ENCODE assay signal across 8 mouse cellular contexts in the genomic region with DNA sequence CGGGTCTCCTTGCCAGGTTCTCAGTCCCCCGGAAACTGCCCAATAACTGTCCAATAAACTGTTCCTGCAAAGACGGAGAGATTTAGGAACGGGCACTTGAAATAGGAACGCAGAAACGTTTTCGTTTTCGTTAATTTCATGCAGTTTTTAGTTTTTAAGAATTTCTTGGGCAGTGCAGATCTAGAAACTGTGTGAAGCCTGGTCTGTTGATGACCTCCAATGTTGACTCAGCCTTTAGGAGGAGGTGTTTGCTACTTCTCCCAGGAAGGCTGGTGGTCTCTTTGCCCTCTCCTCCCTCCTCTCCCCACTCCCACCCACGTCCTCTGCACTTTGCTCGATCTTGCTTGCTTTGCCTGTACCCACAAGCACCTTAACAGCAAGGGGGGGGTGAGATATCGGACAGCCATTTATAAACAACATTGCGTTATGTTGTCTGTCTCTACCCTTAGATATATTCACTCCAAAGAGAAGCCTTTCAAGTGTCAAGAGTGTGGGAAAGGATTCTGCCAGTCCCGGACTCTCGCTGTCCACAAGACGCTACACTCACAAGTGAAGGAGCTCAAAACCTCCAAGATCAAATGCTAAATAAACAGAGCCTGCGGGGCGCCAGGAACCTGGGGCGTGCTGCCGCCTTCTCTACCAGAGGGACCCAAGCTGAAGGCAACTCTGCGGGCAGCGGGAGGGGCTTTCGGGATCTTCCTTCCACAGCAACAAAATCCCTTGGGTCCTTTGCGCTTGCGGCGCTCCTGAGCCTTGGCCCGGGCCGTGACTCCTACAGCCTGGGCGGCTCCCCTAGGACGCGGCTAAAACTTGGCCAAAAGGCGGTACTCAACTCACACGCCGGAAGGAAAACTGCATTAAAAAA. TPM values are rescaled to one million over a fixed set of nuclear protein-coding genes. Genes with fewer than 3 reads are reported as not detected.
DNase-seq lines count a peak whose midpoint lies in the region; ATAC-seq lines count a peak whose summit lies in the region.

No protein-coding gene starts in this region.

- no peak overlapping the region for H3K27ac ChIP-seq in kidney, embryonic 14.5 days (ENCODE audit: low read depth, low read length)
- H3K27ac ChIP-seq in heart, embryonic 16.5 days (ENCODE audit: low read length) = no peak overlapping the region
- H3K27ac ChIP-seq in midbrain, embryonic 14.5 days (replicated peaks; ENCODE audit: low read depth, low read length) = no peak overlapping the region

- no peak for DNase-seq in kidney, adult 8-10 months
- peak; percentile 60 for DNase-seq in embryo, embryonic 11 days
- peak; percentile 31 for DNase-seq in midbrain, embryonic 14.5 days
- no peak for DNase-seq in spleen, adult 12 weeks (ENCODE audit: low spot score)
- DNase-seq in left cerebral cortex, adult 11 months (ENCODE audit: low spot score) = no peak
- DNase-seq in ovary, adult 18-20 months (ENCODE audit: low spot score) = no peak

- H3K9me3 ChIP-seq in kidney, embryonic 14.5 days (ENCODE audit: control insufficient read depth, low read length) = no peaks in the 10 kb centered on the region
- no peaks in the 10 kb centered on the region for H3K9me3 ChIP-seq in heart, embryonic 16.5 days (replicated peaks; ENCODE audit: control insufficient read depth, low read length)
- no peaks in the 10 kb centered on the region for H3K9me3 ChIP-seq in midbrain, embryonic 14.5 days (ENCODE audit: control insufficient read depth, low read length)

- peaks cover 56% of the 10 kb centered on the region for H3K27me3 ChIP-seq in kidney, embryonic 14.5 days (ENCODE audit: control insufficient read depth, insufficient read depth, low read length)
- peaks cover 75% of the 10 kb centered on the region for H3K27me3 ChIP-seq in heart, embryonic 16.5 days (ENCODE audit: control insufficient read depth, insufficient read depth, low read length)
- H3K27me3 ChIP-seq in midbrain, embryonic 14.5 days (ENCODE audit: control insufficient read depth, insufficient read depth, low read length) = peaks cover 90% of the 10 kb centered on the region

- WGBS in kidney, embryonic 14.5 days = 3% methylated on average over 33 of the region's 33 CpGs
- WGBS in heart, embryonic 16.5 days = 8% methylated on average over 33 of the region's 33 CpGs
- WGBS in midbrain, embryonic 14.5 days = under 1% methylated on average over 33 of the region's 33 CpGs

- peak overlapping the region; percentile 29 for H3K4me3 ChIP-seq in kidney, embryonic 14.5 days (ENCODE audit: low read length)
- H3K4me3 ChIP-seq in heart, embryonic 16.5 days (ENCODE audit: low read length) = peak overlapping the region; percentile 33
- no peak overlapping the region for H3K4me3 ChIP-seq in midbrain, embryonic 14.5 days (replicated peaks; ENCODE audit: low read depth, low read length)

- H3K4me2 ChIP-seq in kidney, embryonic 14.5 days (replicated peaks; ENCODE audit: low read depth, low read length) = peak overlapping the region; percentile 55
- H3K4me2 ChIP-seq in heart, embryonic 16.5 days (ENCODE audit: low read depth, low read length) = peak overlapping the region; percentile 53
- no peak overlapping the region for H3K4me2 ChIP-seq in midbrain, embryonic 14.5 days (ENCODE audit: low read length)

- ATAC-seq in kidney, embryonic 14.5 days (ENCODE audit: low FRiP score, low TSS enrichment) = no peak
- no peak for ATAC-seq in heart, embryonic 16.5 days (replicated peaks; ENCODE audit: extremely low read depth, insufficient read depth, low FRiP score)
- no peak for ATAC-seq in midbrain, embryonic 14.5 days (ENCODE audit: low FRiP score, low TSS enrichment)

- H3K4me1 ChIP-seq in kidney, embryonic 14.5 days (ENCODE audit: control insufficient read depth, insufficient read depth, low read length) = peaks cover 11% of the 10 kb centered on the region; the same call in 1 of the 2 replicates
- H3K4me1 ChIP-seq in heart, embryonic 16.5 days (ENCODE audit: control insufficient read depth, insufficient read depth, low read length) = peaks cover 9% of the 10 kb centered on the region
- H3K4me1 ChIP-seq in midbrain, embryonic 14.5 days (ENCODE audit: control insufficient read depth, insufficient read depth, low read length) = peaks cover 12% of the 10 kb centered on the region; the same call in 1 of the 2 replicates

- H3K36me3 ChIP-seq in kidney, embryonic 14.5 days (ENCODE audit: control insufficient read depth, insufficient read depth, low read length) = no peaks in the 10 kb centered on the region; the same call in 1 of the 2 replicates
- H3K36me3 ChIP-seq in heart, embryonic 16.5 days (ENCODE audit: control insufficient read depth, insufficient read depth) = no peaks in the 10 kb centered on the region
- no peaks in the 10 kb centered on the region for H3K36me3 ChIP-seq in midbrain, embryonic 14.5 days (ENCODE audit: control insufficient read depth, insufficient read depth, low read length)

- H3K9ac ChIP-seq in kidney, embryonic 14.5 days (ENCODE audit: low read depth, low read length) = no peak overlapping the region
- H3K9ac ChIP-seq in heart, embryonic 16.5 days (ENCODE audit: low read length) = no peak overlapping the region; the same call in 1 of the 2 replicates
- no peak overlapping the region for H3K9ac ChIP-seq in midbrain, embryonic 14.5 days (replicated peaks; ENCODE audit: low read length)

RNA-seq across cellular contexts. Expression of a gene that starts 10.4 kb away (rescaled TPM):
- polyA plus RNA-seq in kidney, embryonic 14.5 days (2014; fragmentation: Nextera tagmentation; extraction: Ambion mirVana) = 35.0 and 47.2 TPM in 2 replicates
- 10.4 and 10.8 TPM in 2 replicates for polyA plus RNA-seq in heart, embryonic 16.5 days (2015; fragmentation: Nextera tagmentation; extraction: Ambion mirVana)
- polyA plus RNA-seq in midbrain, embryonic 14.5 days (2014; fragmentation: Nextera tagmentation; extraction: Ambion mirVana) = 0.42 and 8.2 TPM in 2 replicates

Comparison
In these comparisons a context has a peak if more than half of its experiments do, and no peak if none do; other contexts are left out.
1. DNase-seq: peak in embryo, embryonic 11 days (single experiment) and midbrain, embryonic 14.5 days (single experiment); none in kidney, adult 8-10 months (0 of 2), spleen, adult 12 weeks (single experiment), left cerebral cortex, adult 11 months (single experiment) and ovary, adult 18-20 months (single experiment).